Mouse (Mus musculus) MEL-GATA-1-ER (cell line): ENCODE data around the gene Nme3.

Experiments used
- DNase-seq: peaks from one replicate; pipeline ENCODE4 v3.0.0-alpha.2; 2012; ENCODE audit warnings: low read depth; ENCODE audit errors: extremely low read depth

Gene Nme3

GRCm38 (mm10) chr17:24878531-24878930 is 17.8 kb upstream of the Nme3 start:
- no peak for DNase-seq

- no peak for DNase-seq
Measured at GRCm38 (mm10) chr17:24881738-24882440, 14.4 kb upstream of the Nme3 start.

- no peak for DNase-seq
Measured at GRCm38 (mm10) chr17:24884391-24884790, 11.9 kb upstream of the Nme3 start.

GRCm38 (mm10) chr17:24885356-24886133 is 10.8 kb upstream of the Nme3 start:
- no peak for DNase-seq

- peak; percentile 100 for DNase-seq
Measured at GRCm38 (mm10) chr17:24886134-24886931, 10.0 kb upstream of the Nme3 start, which contains the start of the genes Nubp2 and Spsb3. TSS of gene Nubp2 (minus strand) at chr17:24886349. TSS of gene Spsb3 (plus strand) at chr17:24886643.

- no peak for DNase-seq
Measured at GRCm38 (mm10) chr17:24886932-24887271, 9.4 kb upstream of the Nme3 start.

GRCm38 (mm10) chr17:24887291-24888080 is 8.8 kb upstream of the Nme3 start:
- no peak for DNase-seq

GRCm38 (mm10) chr17:24888862-24889261 is 7.4 kb upstream of the Nme3 start:
- DNase-seq: no peak

GRCm38 (mm10) chr17:24890151-24891092 is 5.9 kb upstream of the Nme3 start:
- no peak for DNase-seq

GRCm38 (mm10) chr17:24891321-24891720 is 5.0 kb upstream of the Nme3 start:
- DNase-seq: no peak

- DNase-seq: no peak
Measured at GRCm38 (mm10) chr17:24892785-24893184, 3.5 kb upstream of the Nme3 start.

GRCm38 (mm10) chr17:24893276-24893675 is 3.0 kb upstream of the Nme3 start:
- DNase-seq: no peak

GRCm38 (mm10) chr17:24894061-24894994 is 2.0 kb upstream of the Nme3 start:
- no peak for DNase-seq

GRCm38 (mm10) chr17:24894995-24895547 is 1.2 kb upstream of the Nme3 start, which contains the start of the genes Eme2 and Mrps34:
TSS of gene Eme2 (minus strand) at chr17:24895087.
TSS of gene Mrps34 (plus strand) at chr17:24895116.
- peak; percentile 81 for DNase-seq

GRCm38 (mm10) chr17:24895571-24896240 is 594 bp upstream of the Nme3 start:
- no peak for DNase-seq

- DNase-seq: no peak
Measured at GRCm38 (mm10) chr17:24896993-24897269, 631 bp downstream of the Nme3 start.

- DNase-seq: no peak
Measured at GRCm38 (mm10) chr17:24897600-24897999, 1.3 kb downstream of the Nme3 start.
